Mouse (Mus musculus): ENCODE data around the gene Sardh. TPM values are rescaled to one million over a fixed set of nuclear protein-coding genes. Genes with fewer than 3 reads are reported as not detected.
A peak's percentile ranks its signal among the peaks of the same experiment; 100 is the strongest.

The Sardh gene
- total RNA-seq, 1 experiment, result 0.89 TPM

DNA sequence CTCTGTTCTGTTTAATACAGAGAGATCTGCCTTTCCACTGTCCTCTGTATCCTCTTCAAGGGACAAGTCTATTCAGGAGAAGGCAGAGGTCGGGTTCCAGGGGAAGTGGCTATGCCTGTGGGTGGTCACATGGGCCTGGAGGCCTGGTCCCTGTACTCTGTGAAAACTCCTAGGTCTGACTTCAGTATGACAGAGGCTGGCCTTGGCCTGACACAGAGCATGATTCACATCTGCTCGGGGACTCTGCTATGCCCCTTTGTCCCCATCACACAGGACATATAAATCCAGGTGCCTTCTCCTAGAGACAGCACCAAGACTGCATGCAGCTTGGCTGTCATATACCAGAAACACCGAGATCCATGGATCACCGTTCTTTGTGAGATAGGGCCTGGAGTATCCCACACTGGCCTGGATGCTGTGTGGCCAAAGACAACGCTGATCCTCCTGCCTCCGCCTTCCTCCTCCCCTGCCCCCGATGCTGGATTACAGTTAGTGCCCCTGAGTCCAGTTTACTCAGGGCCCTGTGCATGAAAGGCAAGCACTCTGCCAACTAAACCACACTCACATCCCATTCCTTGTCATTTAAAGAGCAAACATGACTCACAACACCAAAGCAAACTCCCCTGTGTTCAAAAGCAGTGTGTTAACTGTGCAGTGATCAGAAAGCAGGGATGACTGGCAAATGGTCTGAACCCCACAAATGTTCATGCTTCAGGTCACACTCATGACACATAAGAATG is 39.0 kb upstream of the Sardh start:
- H3K9me3 ChIP-seq (ENCODE audit: control insufficient read depth, insufficient read depth, low read depth, low read length), result no peaks in the 10 kb centered on the region
- H3K27ac ChIP-seq (ENCODE audit: insufficient read depth, low read depth, low read length, poor library complexity, severe bottlenecking), result no peak overlapping the region
- DNase-seq (ENCODE audit: low read depth, low spot score), result no peak
- no peaks in the 10 kb centered on the region; a peak in 1 of 4 replicates for H3K4me1 ChIP-seq (ENCODE audit: control insufficient read depth in 2 of 2, insufficient read depth in 2 of 2, low read length in 2 of 2, poor library complexity in 1 of 2)
- H3K36me3 ChIP-seq (ENCODE audit: control insufficient read depth, insufficient read depth, low read length, poor library complexity, severe bottlenecking), result peaks cover 10% of the 10 kb centered on the region
- TF ChIP-seq ZC3H11A (IDR thresholded peaks at IDR 0.05; ENCODE audit: borderline replicate concordance, low read depth, low read length), result no peak
- TF ChIP-seq HCFC1 (IDR thresholded peaks at IDR 0.05; ENCODE audit: borderline replicate concordance, insufficient read depth, low read length), result no peak
- TF ChIP-seq ZNF384 (IDR thresholded peaks at IDR 0.05; ENCODE audit: low read depth, low read length), result no peak
- TF ChIP-seq CHD2 (IDR thresholded peaks at IDR 0.05; ENCODE audit: low read depth, low read length), result no peak
- no peak for TF ChIP-seq MAFK (IDR thresholded peaks at IDR 0.05; ENCODE audit: insufficient read depth, low read depth, low read length)
- no peak overlapping the region for H3K4me3 ChIP-seq (ENCODE audit: insufficient read depth in 1 of 2, low read depth in 1 of 2, low read length in 2 of 2, poor library complexity in 1 of 2, severe bottlenecking in 1 of 2)
- in situ Hi-C loops (cut with MboI; ENCODE audit: low sequenced_read_pairs in 2 of 2, unreplicated experiment in 2 of 2), result loop anchor here (5.0 to 25.0 kb wide), 3 partner anchors 138 to 475 kb away; partner anchors contain the start of gene Vav2 (in 2 of the 2)
- H3K9ac ChIP-seq (ENCODE audit: insufficient read depth, low read depth, low read length, poor library complexity, severe bottlenecking), result no peak overlapping the region

DNA sequence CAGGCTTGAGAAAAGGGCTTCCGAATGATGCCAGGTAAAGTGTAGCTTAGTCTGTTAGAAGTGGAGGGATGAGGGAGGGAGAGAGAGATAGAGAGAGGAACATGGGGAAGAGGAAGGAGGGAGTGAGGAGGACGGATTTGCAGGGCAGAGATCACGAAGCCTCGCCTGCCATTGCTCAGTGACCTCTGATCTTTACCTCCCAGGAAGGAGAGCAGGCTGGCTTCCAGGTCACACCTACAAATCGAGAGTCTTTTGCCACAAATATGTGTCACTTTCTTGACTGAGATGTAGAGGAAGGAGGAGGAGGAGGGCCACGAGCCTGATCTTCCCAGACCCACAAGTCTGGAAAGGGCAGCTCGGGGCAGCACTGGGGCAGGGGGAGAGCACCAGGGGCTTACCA is 36.3 kb upstream of the Sardh start:
- in situ Hi-C loops (cut with MboI; ENCODE audit: low sequenced_read_pairs in 2 of 2, unreplicated experiment in 2 of 2), result loop anchor here (10.0 to 25.0 kb wide), 2 partner anchors 140 to 478 kb away; partner anchors contain the start of gene Vav2 (in 1 of the 2)
- Histone ChIP-seq H3K36me3 (ENCODE audit: control insufficient read depth, insufficient read depth, low read length, poor library complexity, severe bottlenecking) (peaks cover 7% of the 10 kb centered on the region; the same call in 1 of the 2 replicates), H3K9me3 (ENCODE audit: control insufficient read depth, insufficient read depth, low read depth, low read length) (no peaks in the 10 kb centered on the region), H3K27ac (ENCODE audit: insufficient read depth, low read depth, low read length, poor library complexity, severe bottlenecking) (no peak overlapping the region), H3K4me3 (ENCODE audit: insufficient read depth in 1 of 2, low read depth in 1 of 2, low read length in 2 of 2, poor library complexity in 1 of 2, severe bottlenecking in 1 of 2) (no peak overlapping the region), H3K9ac (ENCODE audit: insufficient read depth, low read depth, low read length, poor library complexity, severe bottlenecking) (no peak overlapping the region), H3K4me1 (ENCODE audit: control insufficient read depth in 2 of 2, insufficient read depth in 2 of 2, low read length in 2 of 2, poor library complexity in 1 of 2) (no peaks in the 10 kb centered on the region; a peak in 1 of 4 replicates)
- DNase-seq (ENCODE audit: low read depth, low spot score), result no peak
- TF ChIP-seq ZNF384 (IDR thresholded peaks at IDR 0.05; ENCODE audit: low read depth, low read length) (no peak), MAFK (IDR thresholded peaks at IDR 0.05; ENCODE audit: insufficient read depth, low read depth, low read length) (no peak), CHD2 (IDR thresholded peaks at IDR 0.05; ENCODE audit: low read depth, low read length) (no peak), HCFC1 (IDR thresholded peaks at IDR 0.05; ENCODE audit: borderline replicate concordance, insufficient read depth, low read length) (no peak), ZC3H11A (IDR thresholded peaks at IDR 0.05; ENCODE audit: borderline replicate concordance, low read depth, low read length) (no peak)

DNA sequence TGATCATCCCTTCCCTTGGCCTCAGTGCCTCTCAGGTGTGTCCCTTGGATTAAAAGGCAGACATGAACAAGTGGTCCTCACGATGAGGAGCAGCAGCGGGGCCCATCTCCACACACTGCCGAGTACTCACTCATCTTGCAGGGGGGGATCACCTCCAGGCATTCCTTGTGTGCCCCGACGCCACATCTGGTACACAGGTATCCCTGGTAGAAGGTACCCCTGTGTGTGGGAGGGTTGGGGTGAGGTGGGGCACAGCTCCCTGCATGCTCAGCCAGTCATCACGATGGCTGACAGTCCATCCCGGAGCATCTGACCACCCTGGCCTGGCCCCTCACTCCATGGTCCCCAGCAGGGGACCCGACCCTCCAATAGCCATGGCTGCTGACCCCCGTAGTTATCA is 33.6 kb upstream of the Sardh start:
- no peak overlapping the region for H3K9ac ChIP-seq (ENCODE audit: insufficient read depth, low read depth, low read length, poor library complexity, severe bottlenecking)
- no peak for DNase-seq (ENCODE audit: low read depth, low spot score)
- H3K9me3 ChIP-seq (ENCODE audit: control insufficient read depth, insufficient read depth, low read depth, low read length), result no peaks in the 10 kb centered on the region
- H3K4me3 ChIP-seq (ENCODE audit: insufficient read depth in 1 of 2, low read depth in 1 of 2, low read length in 2 of 2, poor library complexity in 1 of 2, severe bottlenecking in 1 of 2), result no peak overlapping the region
- no peaks in the 10 kb centered on the region for H3K4me1 ChIP-seq (ENCODE audit: control insufficient read depth in 2 of 2, insufficient read depth in 2 of 2, low read length in 2 of 2, poor library complexity in 1 of 2)
- in situ Hi-C loops (cut with MboI; ENCODE audit: low sequenced_read_pairs in 2 of 2, unreplicated experiment in 2 of 2), result loop anchor here (10.0 to 25.0 kb wide), 2 partner anchors 143 to 481 kb away; partner anchors contain the start of gene Vav2 (in 1 of the 2)
- H3K36me3 ChIP-seq (ENCODE audit: control insufficient read depth, insufficient read depth, low read length, poor library complexity, severe bottlenecking), result peaks cover 10% of the 10 kb centered on the region; the same call in 1 of the 2 replicates
- TF ChIP-seq ZNF384 (IDR thresholded peaks at IDR 0.05; ENCODE audit: low read depth, low read length), result no peak
- no peak for TF ChIP-seq HCFC1 (IDR thresholded peaks at IDR 0.05; ENCODE audit: borderline replicate concordance, insufficient read depth, low read length)
- no peak for TF ChIP-seq CHD2 (IDR thresholded peaks at IDR 0.05; ENCODE audit: low read depth, low read length)
- no peak for TF ChIP-seq ZC3H11A (IDR thresholded peaks at IDR 0.05; ENCODE audit: borderline replicate concordance, low read depth, low read length)
- no peak for TF ChIP-seq MAFK (IDR thresholded peaks at IDR 0.05; ENCODE audit: insufficient read depth, low read depth, low read length)
- H3K27ac ChIP-seq (ENCODE audit: insufficient read depth, low read depth, low read length, poor library complexity, severe bottlenecking), result no peak overlapping the region

DNA sequence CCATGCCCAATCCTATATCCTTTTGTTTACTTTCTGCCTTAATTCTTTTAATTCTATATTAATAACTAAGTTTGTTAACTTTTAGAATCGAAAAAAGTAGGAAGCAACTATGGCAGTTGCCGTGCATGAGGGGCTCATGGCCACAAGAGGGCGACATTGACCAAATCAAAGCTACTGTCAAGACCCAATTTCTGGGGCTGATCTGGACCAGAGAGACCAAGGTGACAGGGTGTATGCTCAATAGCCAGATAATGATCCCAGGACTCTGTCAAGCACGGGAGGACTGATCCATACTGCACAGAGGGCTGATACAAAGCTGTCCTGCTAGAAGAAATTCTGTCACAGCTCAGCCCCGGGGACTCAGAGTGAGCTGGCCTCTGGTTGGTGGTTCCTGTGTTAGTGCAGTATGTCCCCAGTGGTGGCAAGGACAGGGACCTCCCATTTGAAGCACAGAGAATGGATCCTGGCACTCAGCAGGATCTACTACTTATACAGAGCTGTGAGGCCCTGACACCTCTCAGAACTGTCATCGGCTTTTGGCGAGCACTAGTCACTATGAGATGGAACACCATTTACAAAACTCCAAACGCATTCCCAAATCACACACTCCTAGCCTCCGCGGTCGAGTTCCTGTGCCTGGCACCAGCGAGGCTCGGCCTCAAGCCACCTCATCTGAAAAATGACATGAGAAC is 32.9 kb upstream of the Sardh start:
- no peak overlapping the region for H3K27ac ChIP-seq (ENCODE audit: insufficient read depth, low read depth, low read length, poor library complexity, severe bottlenecking)
- TF ChIP-seq ZC3H11A (IDR thresholded peaks at IDR 0.05; ENCODE audit: borderline replicate concordance, low read depth, low read length) (peak; percentile 69; the same call in 1 of the 2 replicates), ZNF384 (IDR thresholded peaks at IDR 0.05; ENCODE audit: low read depth, low read length) (no peak)

More for the DNA sequence above, 32.9 kb upstream of the Sardh start:
- H3K36me3 ChIP-seq (ENCODE audit: control insufficient read depth, insufficient read depth, low read length, poor library complexity, severe bottlenecking), result peaks cover 10% of the 10 kb centered on the region; the same call in 1 of the 2 replicates
- H3K9ac ChIP-seq (ENCODE audit: insufficient read depth, low read depth, low read length, poor library complexity, severe bottlenecking), result no peak overlapping the region
- peak; percentile 48 for DNase-seq (ENCODE audit: low read depth, low spot score)
- H3K4me1 ChIP-seq (ENCODE audit: control insufficient read depth in 2 of 2, insufficient read depth in 2 of 2, low read length in 2 of 2, poor library complexity in 1 of 2), result no peaks in the 10 kb centered on the region
- in situ Hi-C loops (cut with MboI; ENCODE audit: low sequenced_read_pairs in 2 of 2, unreplicated experiment in 2 of 2), result loop anchor here (10.0 to 25.0 kb wide), 2 partner anchors 144 to 481 kb away; partner anchors contain the start of gene Vav2 (in 1 of the 2)
- no peaks in the 10 kb centered on the region for H3K9me3 ChIP-seq (ENCODE audit: control insufficient read depth, insufficient read depth, low read depth, low read length)
- no peak overlapping the region for H3K4me3 ChIP-seq (ENCODE audit: insufficient read depth in 1 of 2, low read depth in 1 of 2, low read length in 2 of 2, poor library complexity in 1 of 2, severe bottlenecking in 1 of 2)
